ENCODE assay signal across 8 mouse cellular contexts in the genomic region with DNA sequence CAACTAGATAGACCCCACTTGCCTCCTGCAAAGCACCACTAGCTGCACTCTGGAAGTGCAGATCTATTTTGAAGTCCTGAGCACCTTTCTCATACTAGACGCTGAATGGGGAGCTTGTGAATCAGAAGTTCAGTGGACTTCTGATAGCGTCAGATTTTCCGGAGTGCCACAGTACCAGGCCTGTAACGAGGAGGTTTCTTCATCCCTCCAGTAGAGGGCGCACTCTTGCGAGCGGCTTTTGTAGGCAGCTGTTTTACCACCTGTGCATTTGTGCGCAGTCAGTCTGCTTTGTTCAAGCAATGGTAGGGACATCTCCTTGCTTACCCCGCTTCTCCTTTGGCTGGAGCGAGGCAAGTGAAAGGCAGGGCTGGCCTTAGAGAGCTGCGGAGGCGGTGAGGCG. TPM values are rescaled to one million over a fixed set of nuclear protein-coding genes. Genes with fewer than 3 reads are reported as not detected.
DNase-seq lines count a peak whose midpoint lies in the region; ATAC-seq and TF ChIP-seq lines count a peak whose summit lies in the region.

No protein-coding gene starts in this region.

- intact Hi-C loops in left cerebral cortex, postnatal 14 days (cut with DNase I), result no loop called here

- no peak overlapping the region for H3K4me3 ChIP-seq in lung, postnatal 0 days (ENCODE audit: low read depth, low read length)

- H3K27ac ChIP-seq in lung, postnatal 0 days (ENCODE audit: low read length), result no peak overlapping the region

- no peaks in the 10 kb centered on the region for H3K36me3 ChIP-seq in lung, postnatal 0 days (ENCODE audit: insufficient read depth, low read length)

- no peak for TF ChIP-seq EP300 in lung, postnatal 0 days (IDR thresholded peaks at IDR 0.05)

- no peaks in the 10 kb centered on the region for H3K4me1 ChIP-seq in lung, postnatal 0 days (ENCODE audit: insufficient read depth, low read depth, low read length)

- 0 out of 4 replicates have a peak, but pooled peaks have one; percentile 17 to 51 for ATAC-seq in hematopoietic stem cell, adult 5-6 weeks (replicated peaks in 1 of 2; ENCODE audit: insufficient read depth in 1 of 2, low FRiP score in 2 of 2, low TSS enrichment in 1 of 2, low read depth in 1 of 2, poor library complexity in 2 of 2, severe bottlenecking in 2 of 2)
- ATAC-seq in lung, postnatal 0 days, result no peak

- no peak overlapping the region for H3K4me2 ChIP-seq in lung, postnatal 0 days (replicated peaks; ENCODE audit: low read depth, low read length)

- no peak overlapping the region for H3K9ac ChIP-seq in lung, postnatal 0 days (replicated peaks; ENCODE audit: low read depth)

- peak; percentile 66 for TF ChIP-seq CTCF in lung, postnatal 0 days (IDR thresholded peaks at IDR 0.05)

- no peaks in the 10 kb centered on the region for H3K9me3 ChIP-seq in lung, postnatal 0 days (ENCODE audit: low read length)

- no peaks in the 10 kb centered on the region for H3K27me3 ChIP-seq in lung, postnatal 0 days (replicated peaks; ENCODE audit: insufficient read depth, low read length)

- 29% methylated on average over 13 of the region's 13 CpGs for WGBS in lung, postnatal 0 days

- DNase-seq in cerebellum, postnatal 25 days, result peak; percentile 8 to 18
- no peak for DNase-seq in cerebellum, adult 9-11 months
- peak; percentile 1 for DNase-seq in left cerebral cortex, postnatal 14 days (ENCODE audit: low spot score in 2 of 2)
- DNase-seq in left cerebral cortex, adult 11 months (ENCODE audit: low spot score), result no peak
- peak; percentile 18 to 72 for DNase-seq in adrenal gland, adult (ENCODE audit: inconsistent age in 2 of 2, low spot score in 1 of 2)
- DNase-seq in lung, postnatal 0 days (ENCODE audit: low spot score), result peak; percentile 8
- DNase-seq in Muller cell, postnatal 12 days (ENCODE audit: inconsistent ontology term), result no peak

RNA-seq across cellular contexts. Expression of a gene that starts 56.9 kb away (rescaled TPM):
- total RNA-seq in left cerebral cortex, postnatal 14 days (2021), result 100 to 1,000 TPM; 255 to 274 TPM
- 5.3 and 6.9 TPM in 2 replicates for total RNA-seq in hematopoietic stem cell, adult 5-6 weeks (2017)
- polyA plus RNA-seq in lung, postnatal 0 days (2015; fragmentation: Nextera tagmentation; extraction: Ambion mirVana), result 4.2 and 5.1 TPM in 2 replicates

Comparison
In these comparisons a context has a peak if more than half of its experiments do, and no peak if none do; other contexts are left out.
1. DNase-seq: peak in cerebellum, postnatal 25 days (2 of 2), left cerebral cortex, postnatal 14 days (2 of 2), adrenal gland, adult (2 of 2) and lung, postnatal 0 days (single experiment); none in cerebellum, adult 9-11 months (single experiment), left cerebral cortex, adult 11 months (single experiment) and Muller cell, postnatal 12 days (single experiment).
2. RNA of a gene that starts 56.9 kb away (total RNA-seq): 255 to 274 TPM in left cerebral cortex, postnatal 14 days; 5.3 to 6.9 TPM in hematopoietic stem cell, adult 5-6 weeks; every median in the first group is over 10 times any median in the second.